Mouse (Mus musculus): ENCODE results near the gene Atpaf2. TPM values are rescaled to one million over a fixed set of nuclear protein-coding genes. Genes with fewer than 3 reads are reported as not detected.
A peak's percentile ranks its signal among the peaks of the same experiment; 100 is the strongest.

Atpaf2 gene
- polyA plus RNA-seq, 1 experiment from 2014 or later = 48.9 TPM

DNA sequence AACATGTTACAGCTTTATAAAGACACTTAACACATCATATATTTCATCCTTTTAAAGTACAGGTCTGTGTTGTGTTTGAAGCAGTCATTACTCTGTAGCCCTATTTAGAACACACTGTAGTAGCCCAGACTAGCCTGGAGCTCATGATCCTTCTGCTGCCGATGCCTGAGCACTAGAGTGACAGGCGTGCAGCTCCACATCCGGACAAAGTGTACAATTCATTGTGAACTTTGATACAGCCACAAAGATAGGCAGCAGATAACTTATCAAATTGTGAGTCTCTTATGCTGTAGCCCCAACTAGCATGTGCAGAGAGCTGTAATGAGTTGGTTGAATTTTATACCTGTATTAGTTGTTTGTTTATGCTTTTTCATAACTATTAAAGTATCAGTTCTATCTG is 9.4 kb upstream of the Atpaf2 start:
- H3K4me3 ChIP-seq = no peak overlapping the region
- no peaks in the 10 kb centered on the region for H3K9me3 ChIP-seq
- no peak for ATAC-seq (replicated peaks)
- H3K36me3 ChIP-seq (replicated peaks) = peaks cover 22% of the 10 kb centered on the region
- H3K4me2 ChIP-seq = no peak overlapping the region
- whole genome bisulfite sequencing = 94% methylated on average over 3 of the region's 3 CpGs
- H3K4me1 ChIP-seq = no peaks in the 10 kb centered on the region
- no peaks in the 10 kb centered on the region for H3K27me3 ChIP-seq (replicated peaks)
- H3K27ac ChIP-seq = no peak overlapping the region
- H3K9ac ChIP-seq = no peak overlapping the region

DNA sequence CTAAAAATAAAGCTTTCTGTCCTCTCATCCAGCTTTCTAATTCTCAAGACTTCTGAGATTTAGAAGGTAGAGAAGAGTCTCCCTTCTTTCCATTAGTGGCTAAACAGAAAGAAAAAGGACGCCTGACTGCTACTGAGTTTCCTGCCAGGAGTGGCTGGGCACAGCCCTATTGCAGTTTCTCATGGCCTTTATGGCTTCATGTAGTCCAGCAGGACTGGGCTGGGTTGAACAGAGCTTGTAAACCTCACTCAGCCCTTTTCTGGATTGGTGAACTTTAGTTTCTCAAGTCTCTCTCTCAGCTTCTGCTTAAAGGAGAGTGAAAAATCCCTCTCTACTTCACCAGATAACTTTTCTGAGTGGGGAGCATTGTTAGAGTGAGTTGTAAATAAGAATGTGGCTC is 8.2 kb upstream of the Atpaf2 start:
- Histone ChIP-seq H3K4me1 (no peaks in the 10 kb centered on the region), H3K27ac (no peak overlapping the region), H3K4me3 (no peak overlapping the region), H3K4me2 (no peak overlapping the region), H3K9me3 (no peaks in the 10 kb centered on the region), H3K27me3 (replicated peaks) (no peaks in the 10 kb centered on the region), H3K36me3 (replicated peaks) (peaks cover 18% of the 10 kb centered on the region; the same call in 1 of the 2 replicates), H3K9ac (no peak overlapping the region)
- 89% methylated on average over 1 of the region's 1 CpGs for WGBS
- no peak for ATAC-seq (replicated peaks)

DNA sequence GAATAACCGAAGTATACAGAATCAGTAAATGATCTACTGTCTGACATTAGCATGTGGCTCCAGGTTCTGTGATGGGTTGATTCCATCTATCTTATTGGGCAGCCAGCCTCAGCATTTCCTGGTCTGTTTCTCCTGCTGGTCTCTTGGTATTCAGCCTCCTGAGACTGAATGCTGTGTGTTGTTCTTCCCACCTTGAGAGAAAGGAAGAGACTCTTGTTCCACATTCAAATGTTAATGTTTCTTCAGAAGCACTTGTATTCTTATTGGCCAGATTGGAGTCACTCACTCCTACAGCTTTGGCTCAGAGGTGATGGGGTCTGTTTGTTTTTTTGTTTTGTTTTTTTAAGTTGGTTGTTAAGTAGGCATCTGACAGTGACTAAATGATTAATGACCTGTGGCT is 4.7 kb upstream of the Atpaf2 start:
- peaks cover 14% of the 10 kb centered on the region for H3K4me1 ChIP-seq
- no peak overlapping the region for H3K4me3 ChIP-seq
- no peaks in the 10 kb centered on the region for H3K9me3 ChIP-seq
- H3K4me2 ChIP-seq = no peak overlapping the region
- WGBS = 84% methylated on average over 1 of the region's 1 CpGs
- H3K27ac ChIP-seq = no peak overlapping the region
- peaks cover 10% of the 10 kb centered on the region; the same call in 1 of the 2 replicates for H3K36me3 ChIP-seq (replicated peaks)
- no peak overlapping the region for H3K9ac ChIP-seq
- H3K27me3 ChIP-seq (replicated peaks) = no peaks in the 10 kb centered on the region
- no peak for ATAC-seq (replicated peaks)

DNA sequence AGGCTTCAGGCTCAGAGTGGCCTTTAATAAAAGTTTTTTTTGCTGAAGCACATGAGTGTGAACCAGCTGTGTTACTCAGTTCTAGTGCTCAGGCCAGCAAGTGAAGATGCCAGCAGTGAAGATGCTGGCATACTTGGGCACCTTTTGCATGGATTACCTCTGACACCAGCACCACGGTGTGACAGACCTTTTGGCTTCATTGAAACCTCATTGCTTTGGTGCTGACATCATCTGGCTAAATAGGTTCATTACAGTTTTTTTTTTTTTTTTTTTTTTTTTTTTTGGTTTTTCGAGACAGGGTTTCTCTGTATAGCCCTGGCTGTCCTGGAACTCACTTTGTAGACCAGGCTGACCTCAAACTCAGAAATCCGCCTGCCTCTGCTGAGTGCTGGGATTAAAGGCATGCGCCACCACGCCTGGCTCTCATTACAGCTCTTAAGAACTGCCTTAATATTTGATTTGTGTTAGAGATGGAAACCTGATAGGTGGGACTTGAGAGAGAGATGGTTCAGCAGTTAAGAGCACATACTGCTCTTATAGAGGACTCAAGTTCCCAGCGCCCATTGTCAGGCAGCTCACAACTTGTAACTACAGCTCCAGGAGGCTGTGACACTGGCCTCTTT is 3.9 kb upstream of the Atpaf2 start:
- Histone ChIP-seq H3K9ac (no peak overlapping the region), H3K27me3 (replicated peaks) (no peaks in the 10 kb centered on the region), H3K4me2 (no peak overlapping the region), H3K4me3 (no peak overlapping the region), H3K4me1 (peaks cover 16% of the 10 kb centered on the region), H3K27ac (no peak overlapping the region), H3K36me3 (replicated peaks) (peaks cover 4% of the 10 kb centered on the region; the same call in 1 of the 2 replicates), H3K9me3 (no peaks in the 10 kb centered on the region)
- 61% methylated on average over 6 of the region's 6 CpGs for WGBS
- ATAC-seq (replicated peaks) = no peak

- H3K27ac ChIP-seq = no peak overlapping the region
- H3K27me3 ChIP-seq (replicated peaks) = no peaks in the 10 kb centered on the region
- peak overlapping the region; percentile 81; the same call in 1 of the 2 replicates for H3K9ac ChIP-seq
- H3K36me3 ChIP-seq (replicated peaks) = no peaks in the 10 kb centered on the region
- no peak for ATAC-seq (replicated peaks)
- no peaks in the 10 kb centered on the region for H3K9me3 ChIP-seq
- 33% methylated on average over 6 of the region's 6 CpGs for WGBS
- H3K4me3 ChIP-seq = peak overlapping the region; percentile 94
- H3K4me2 ChIP-seq = peak overlapping the region; percentile 83
- H3K4me1 ChIP-seq = peaks cover 36% of the 10 kb centered on the region
Observed at GRCm38 (mm10) chr11:60418473-60418803, 181 bp upstream of the Atpaf2 start.

GRCm38 (mm10) chr11:60416963-60417716 is 1.1 kb downstream of the Atpaf2 start, which contains the start of gene Gid4:
Gene Gid4, plus strand, starts transcription at chr11:60417145.
- Histone ChIP-seq H3K4me2 (peak within 1 kb of the TSS; percentile 83), H3K27ac (peak within 1 kb of the TSS; percentile 89), H3K27me3 (replicated peaks) (no peaks in the 10 kb centered on the region), H3K4me1 (peaks cover 36% of the 10 kb centered on the region), H3K9me3 (no peaks in the 10 kb centered on the region), H3K36me3 (replicated peaks) (no peaks in the 10 kb centered on the region), H3K4me3 (peak within 1 kb of the TSS; percentile 94), H3K9ac (peak within 1 kb of the TSS; percentile 81)
- WGBS = under 1% methylated on average over 70 of the region's 81 CpGs
- peak; percentile 97 for ATAC-seq (replicated peaks)

DNA sequence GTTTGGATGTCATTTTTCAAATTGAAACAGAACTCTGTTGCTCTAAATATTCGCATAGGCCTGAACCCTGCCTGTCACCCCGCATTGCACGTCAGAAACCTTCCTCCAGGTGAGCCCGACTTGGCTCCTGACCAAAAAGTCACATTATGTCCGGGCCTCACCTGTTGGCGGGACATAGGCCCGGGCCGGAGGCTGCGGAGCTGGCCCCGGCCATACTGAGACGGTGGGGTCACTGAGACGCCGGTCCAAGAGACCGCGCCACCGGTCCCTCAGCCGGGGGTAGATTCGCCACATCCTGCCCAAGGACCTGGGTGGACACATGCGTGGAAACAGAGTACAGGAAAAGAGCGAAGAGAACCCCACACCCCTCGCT is 1.7 kb downstream of the Atpaf2 start:
- Histone ChIP-seq H3K9ac (peak overlapping the region; percentile 72), H3K36me3 (replicated peaks) (no peaks in the 10 kb centered on the region), H3K4me3 (peak overlapping the region; percentile 94), H3K27me3 (replicated peaks) (no peaks in the 10 kb centered on the region), H3K4me1 (peaks cover 41% of the 10 kb centered on the region), H3K4me2 (peak overlapping the region; percentile 82), H3K27ac (peak overlapping the region; percentile 78), H3K9me3 (no peaks in the 10 kb centered on the region)
- WGBS = under 1% methylated on average over 21 of the region's 21 CpGs
- ATAC-seq (replicated peaks) = peak; percentile 69

GRCm38 (mm10) chr11:60412921-60413320 is 5.3 kb downstream of the Atpaf2 start:
- Histone ChIP-seq H3K27ac (no peak overlapping the region), H3K9me3 (no peaks in the 10 kb centered on the region), H3K27me3 (replicated peaks) (no peaks in the 10 kb centered on the region), H3K4me1 (peaks cover 26% of the 10 kb centered on the region), H3K9ac (no peak overlapping the region), H3K4me3 (no peak overlapping the region), H3K4me2 (no peak overlapping the region), H3K36me3 (replicated peaks) (0 out of 2 replicates have a peak, but pooled peaks cover 7% of the 10 kb centered on the region)
- WGBS = 96% methylated on average over 2 of the region's 2 CpGs
- ATAC-seq (replicated peaks) = no peak

DNA sequence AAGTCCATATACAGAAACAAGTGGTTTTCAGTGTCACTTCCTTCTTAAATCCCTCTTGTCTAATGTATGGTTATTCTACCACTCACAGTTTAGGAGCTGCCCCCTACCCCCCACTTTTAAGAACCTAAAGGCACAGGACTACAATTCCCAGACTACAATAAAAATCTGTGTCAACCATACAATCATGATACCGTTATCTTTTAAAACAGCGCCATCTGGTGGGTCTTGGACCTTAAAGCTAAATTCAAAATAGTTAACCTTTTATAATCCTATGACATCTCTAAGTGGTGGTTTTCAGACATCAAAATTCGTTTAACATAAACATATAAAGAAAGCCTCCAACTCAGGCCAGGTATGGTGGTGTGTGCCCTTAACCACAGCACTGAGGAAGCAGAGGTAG is 6.1 kb downstream of the Atpaf2 start:
- WGBS = 9% methylated on average over 3 of the region's 3 CpGs
- no peak overlapping the region for H3K27ac ChIP-seq
- no peak overlapping the region for H3K9ac ChIP-seq

GRCm38 (mm10) chr11:60406606-60407005 is 11.7 kb downstream of the Atpaf2 start:
- 87% methylated on average over 1 of the region's 1 CpGs for WGBS
- no peak overlapping the region for H3K4me3 ChIP-seq
- H3K9me3 ChIP-seq = no peaks in the 10 kb centered on the region
- H3K4me2 ChIP-seq = no peak overlapping the region
- ATAC-seq (replicated peaks) = no peak
- no peak overlapping the region for H3K27ac ChIP-seq
- H3K36me3 ChIP-seq (replicated peaks) = peaks cover 43% of the 10 kb centered on the region
- H3K4me1 ChIP-seq = peaks cover under 1% of the 10 kb centered on the region; the same call in 1 of the 2 replicates
- no peaks in the 10 kb centered on the region for H3K27me3 ChIP-seq (replicated peaks)
- no peak overlapping the region for H3K9ac ChIP-seq

More for the DNA sequence above, 6.1 kb downstream of the Atpaf2 start:
- ATAC-seq (replicated peaks) = no peak
- H3K27me3 ChIP-seq (replicated peaks) = no peaks in the 10 kb centered on the region
- H3K36me3 ChIP-seq (replicated peaks) = peaks cover 9% of the 10 kb centered on the region; the same call in 1 of the 2 replicates
- H3K4me1 ChIP-seq = peaks cover 25% of the 10 kb centered on the region
- no peaks in the 10 kb centered on the region for H3K9me3 ChIP-seq
- H3K4me2 ChIP-seq = no peak overlapping the region
- no peak overlapping the region for H3K4me3 ChIP-seq

GRCm38 (mm10) chr11:60397172-60397571 is 21.1 kb downstream of the Atpaf2 start:
- WGBS = 91% methylated on average over 2 of the region's 2 CpGs
- H3K36me3 ChIP-seq (replicated peaks) = peaks cover 13% of the 10 kb centered on the region

GRCm38 (mm10) chr11:60396546-60396945 is 21.7 kb downstream of the Atpaf2 start:
- H3K27me3 ChIP-seq (replicated peaks) = no peaks in the 10 kb centered on the region
- no peaks in the 10 kb centered on the region for H3K9me3 ChIP-seq
- peaks cover 9% of the 10 kb centered on the region for H3K36me3 ChIP-seq (replicated peaks)
- no peak for ATAC-seq (replicated peaks)
- no peaks in the 10 kb centered on the region for H3K4me1 ChIP-seq
- no peak overlapping the region for H3K4me3 ChIP-seq
- H3K9ac ChIP-seq = no peak overlapping the region
- WGBS = 64% methylated on average over 6 of the region's 6 CpGs
- H3K27ac ChIP-seq = no peak overlapping the region
- H3K4me2 ChIP-seq = no peak overlapping the region

More at GRCm38 (mm10) chr11:60397172-60397571, 21.1 kb downstream of the Atpaf2 start:
- H3K9me3 ChIP-seq = no peaks in the 10 kb centered on the region
- no peaks in the 10 kb centered on the region for H3K4me1 ChIP-seq
- H3K4me3 ChIP-seq = no peak overlapping the region
- H3K4me2 ChIP-seq = no peak overlapping the region
- H3K27me3 ChIP-seq (replicated peaks) = no peaks in the 10 kb centered on the region
- H3K9ac ChIP-seq = no peak overlapping the region
- ATAC-seq (replicated peaks) = no peak
- no peak overlapping the region for H3K27ac ChIP-seq

All from midbrain, embryonic 15.5 days (tissue).